Mouse (Mus musculus) liver, embryonic 16.5 days (tissue): ENCODE measurements around the gene Wdfy3. TPM values are rescaled to one million over a fixed set of nuclear protein-coding genes. Genes with fewer than 3 reads are reported as not detected.

Experiments used
- ATAC-seq: fragments of 200-750 bp; cut with Nextera tagmentation; 2 replicates; pipeline ENCODE4 v1.8.0; 2017; ENCODE audit warnings: low read depth, mild to moderate bottlenecking, moderate number of reproducible peaks, moderate library complexity
- H3K27ac ChIP-seq: fragments of 300-500 bp; sonication (generic); 2 replicates; pipeline ENCODE4 v1.5.1; 2014; ENCODE audit warnings: mild to moderate bottlenecking, low read length
- H3K27me3 ChIP-seq: fragments of 300-500 bp; sonication (generic); 2 replicates; pipeline ENCODE4 v1.6.1; 2014; ENCODE audit warnings: low read depth, low read length, mixed read lengths; ENCODE audit not compliant: control insufficient read depth, insufficient read depth
- H3K36me3 ChIP-seq: fragments of 300-500 bp; sonication (generic); 2 replicates; pipeline ENCODE4 v1.6.1; 2014; ENCODE audit warnings: mild to moderate bottlenecking; ENCODE audit not compliant: control insufficient read depth, insufficient read depth
- H3K4me1 ChIP-seq: fragments of 300-500 bp; sonication (generic); 2 replicates; pipeline ENCODE4 v1.6.1; 2014; ENCODE audit warnings: low read depth, low read length, mixed read lengths; ENCODE audit not compliant: control insufficient read depth
- H3K4me2 ChIP-seq: fragments of 300-500 bp; sonication (generic); 2 replicates; pipeline ENCODE4 v1.6.1; 2014; ENCODE audit warnings: low read depth, low read length, mixed read lengths
- H3K4me3 ChIP-seq: fragments of 300-500 bp; sonication (generic); 2 replicates; pipeline ENCODE4 v1.5.1; 2014; ENCODE audit warnings: low read depth, mild to moderate bottlenecking, low read length
- H3K9ac ChIP-seq: fragments of 300-500 bp; sonication (generic); 2 replicates; pipeline ENCODE4 v1.6.1; 2014; ENCODE audit warnings: low read depth, low read length
- H3K9me3 ChIP-seq: fragments of 300-500 bp; sonication (generic); replicated peaks from 2 replicates; pipeline ENCODE4 v1.6.1; 2016; ENCODE audit warnings: low read length; ENCODE audit not compliant: control insufficient read depth
- WGBS: fragments of 180-500 bp; shearing (Covaris S2); extraction: QIAGEN DNeasy Blood & Tissue Kit; methylation state at CpG from one replicate; pipeline ENCODE4 v1.1.7; 2014; ENCODE audit not compliant: insufficient replicate concordance; 5-methylcytosine and 5-hydroxymethylcytosine counted together
- polyA plus RNA-seq: library from polyadenylated mRNA; unstranded; fragments of >200 nt; fragmentation: Nextera tagmentation; extraction: Ambion mirVana; gene quantifications from 2 replicates; pipeline ENCODE4 v1.2.1, GENCODE M21; 2015

The Wdfy3 gene
- polyA plus RNA-seq, 1 experiment from 2014 or later = 4.4 TPM

GRCm38 (mm10) chr5:101949323-101949722 lies 120.4 kb downstream of the Wdfy3 start:
- Histone ChIP-seq H3K9ac (no peak overlapping the region), H3K27me3 (no peaks in the 10 kb centered on the region), H3K36me3 (peaks cover 6% of the 10 kb centered on the region), H3K4me3 (no peak overlapping the region), H3K4me2 (no peak overlapping the region), H3K9me3 (no peaks in the 10 kb centered on the region), H3K4me1 (no peaks in the 10 kb centered on the region), H3K27ac (no peak overlapping the region)
- 72% methylated on average over 8 of the region's 8 CpGs for WGBS
- ATAC-seq = no peak; the same call in 1 of the 2 replicates

- 76% methylated on average over 7 of the region's 7 CpGs for WGBS
- H3K27me3 ChIP-seq = no peaks in the 10 kb centered on the region
- no peak overlapping the region for H3K27ac ChIP-seq
Observed at GRCm38 (mm10) chr5:101948641-101949040, 121.1 kb downstream of the Wdfy3 start.

GRCm38 (mm10) chr5:101945731-101946130 lies 124.0 kb downstream of the Wdfy3 start:
- 82% methylated on average over 5 of the region's 5 CpGs for WGBS

More at GRCm38 (mm10) chr5:101948641-101949040, 121.1 kb downstream of the Wdfy3 start:
- Histone ChIP-seq H3K36me3 (peaks cover 11% of the 10 kb centered on the region), H3K4me3 (no peak overlapping the region), H3K4me1 (no peaks in the 10 kb centered on the region), H3K9ac (no peak overlapping the region), H3K9me3 (no peaks in the 10 kb centered on the region), H3K4me2 (no peak overlapping the region)
- no peak for ATAC-seq

GRCm38 (mm10) chr5:101937909-101938596 lies 131.7 kb downstream of the Wdfy3 start:
- H3K27me3 ChIP-seq = no peaks in the 10 kb centered on the region
- peaks cover 17% of the 10 kb centered on the region for H3K36me3 ChIP-seq
- ATAC-seq = no peak
- H3K9ac ChIP-seq = no peak overlapping the region
- no peaks in the 10 kb centered on the region for H3K9me3 ChIP-seq
- H3K4me3 ChIP-seq = no peak overlapping the region
- H3K27ac ChIP-seq = no peak overlapping the region
- H3K4me2 ChIP-seq = no peak overlapping the region
- H3K4me1 ChIP-seq = no peaks in the 10 kb centered on the region
- WGBS = 64% methylated on average over 13 of the region's 13 CpGs

More at GRCm38 (mm10) chr5:101945731-101946130, 124.0 kb downstream of the Wdfy3 start:
- Histone ChIP-seq H3K27ac (no peak overlapping the region), H3K4me2 (no peak overlapping the region), H3K9me3 (no peaks in the 10 kb centered on the region), H3K27me3 (no peaks in the 10 kb centered on the region), H3K9ac (no peak overlapping the region), H3K4me1 (no peaks in the 10 kb centered on the region), H3K36me3 (peaks cover 19% of the 10 kb centered on the region), H3K4me3 (no peak overlapping the region)
- no peak for ATAC-seq

- H3K9ac ChIP-seq = no peak overlapping the region
- peaks cover 17% of the 10 kb centered on the region for H3K36me3 ChIP-seq
- no peak overlapping the region for H3K4me3 ChIP-seq
- no peaks in the 10 kb centered on the region for H3K9me3 ChIP-seq
- H3K27ac ChIP-seq = no peak overlapping the region
- no peak for ATAC-seq
- H3K4me1 ChIP-seq = no peaks in the 10 kb centered on the region
- no peaks in the 10 kb centered on the region for H3K27me3 ChIP-seq
- no peak overlapping the region for H3K4me2 ChIP-seq
- whole genome bisulfite sequencing = 87% methylated on average over 21 of the region's 21 CpGs
Observed at GRCm38 (mm10) chr5:101937362-101937761, 132.4 kb downstream of the Wdfy3 start.

- Histone ChIP-seq H3K27me3 (no peaks in the 10 kb centered on the region), H3K9me3 (no peaks in the 10 kb centered on the region), H3K4me2 (no peak overlapping the region), H3K4me1 (no peaks in the 10 kb centered on the region), H3K27ac (no peak overlapping the region), H3K9ac (no peak overlapping the region), H3K4me3 (no peak overlapping the region), H3K36me3 (peaks cover 11% of the 10 kb centered on the region)
- WGBS = 78% methylated on average over 16 of the region's 16 CpGs
- peak; percentile 53 for ATAC-seq
Observed at GRCm38 (mm10) chr5:101935893-101936292, 133.8 kb downstream of the Wdfy3 start.

- H3K27me3 ChIP-seq = no peaks in the 10 kb centered on the region
- H3K9ac ChIP-seq = no peak overlapping the region
- no peaks in the 10 kb centered on the region for H3K9me3 ChIP-seq
- no peak for ATAC-seq
- peaks cover 10% of the 10 kb centered on the region for H3K36me3 ChIP-seq
- no peaks in the 10 kb centered on the region for H3K4me1 ChIP-seq
- H3K4me3 ChIP-seq = no peak overlapping the region
- H3K4me2 ChIP-seq = no peak overlapping the region
- WGBS = 62% methylated on average over 7 of the region's 7 CpGs
- H3K27ac ChIP-seq = no peak overlapping the region
Observed at GRCm38 (mm10) chr5:101934629-101935028, 135.1 kb downstream of the Wdfy3 start.

GRCm38 (mm10) chr5:101932971-101933810 lies 136.5 kb downstream of the Wdfy3 start:
- H3K9me3 ChIP-seq = no peaks in the 10 kb centered on the region
- WGBS = 80% methylated on average over 15 of the region's 15 CpGs
- H3K4me3 ChIP-seq = no peak overlapping the region
- no peak overlapping the region for H3K4me2 ChIP-seq
- ATAC-seq = no peak
- no peaks in the 10 kb centered on the region for H3K4me1 ChIP-seq
- H3K36me3 ChIP-seq = peaks cover 10% of the 10 kb centered on the region
- no peak overlapping the region for H3K9ac ChIP-seq
- no peaks in the 10 kb centered on the region for H3K27me3 ChIP-seq
- no peak overlapping the region for H3K27ac ChIP-seq

- H3K27ac ChIP-seq = no peak overlapping the region
- ATAC-seq = no peak
- no peaks in the 10 kb centered on the region for H3K9me3 ChIP-seq
- WGBS = 62% methylated on average over 4 of the region's 4 CpGs
- H3K27me3 ChIP-seq = no peaks in the 10 kb centered on the region
- H3K36me3 ChIP-seq = peaks cover 5% of the 10 kb centered on the region
- no peaks in the 10 kb centered on the region for H3K4me1 ChIP-seq
- H3K9ac ChIP-seq = no peak overlapping the region
- H3K4me2 ChIP-seq = no peak overlapping the region
- no peak overlapping the region for H3K4me3 ChIP-seq
Observed at GRCm38 (mm10) chr5:101931997-101932396, 137.7 kb downstream of the Wdfy3 start.
